Mouse (Mus musculus): ENCODE measurements around the gene Sec23ip. TPM values are rescaled to one million over a fixed set of nuclear protein-coding genes. Genes with fewer than 3 reads are reported as not detected.
A peak's percentile ranks its signal among the peaks of the same experiment; 100 is the strongest.

Sec23ip gene
- total and polyA plus RNA-seq, 2 experiments from 2014 or later, result 26.3 to 35.7 TPM

DNA sequence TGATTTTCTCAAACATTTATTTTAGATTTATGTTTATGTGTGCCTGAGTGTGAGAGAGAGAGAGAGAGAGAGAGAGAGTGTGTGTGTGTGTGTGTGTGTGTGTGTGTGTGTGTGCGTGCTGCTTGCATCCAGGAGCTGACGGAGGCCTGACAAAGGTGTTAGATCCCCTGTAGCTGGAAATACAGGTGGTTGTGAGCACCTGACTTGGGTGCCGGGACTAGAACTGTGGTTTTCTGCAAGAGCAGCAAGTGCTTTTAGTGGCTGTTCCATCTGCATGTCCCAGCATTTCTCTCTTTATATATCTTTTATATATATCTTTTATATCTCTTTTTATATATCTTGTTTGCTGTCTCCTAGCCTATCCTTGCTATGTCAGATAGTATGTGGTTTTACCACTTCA, 37.1 kb downstream of the Sec23ip start:
- 90% methylated on average over 3 of the region's 3 CpGs for WGBS
- no peak overlapping the region for H3K4me2 ChIP-seq (ENCODE audit: low read depth, low read length, poor library complexity, severe bottlenecking)
- ATAC-seq (ENCODE audit: low FRiP score) (no peak), DNase-seq (ENCODE audit: low spot score) (no peak)
- peaks cover 32% of the 10 kb centered on the region for H3K36me3 ChIP-seq (ENCODE audit: insufficient read depth, low read length)
- TF ChIP-seq CTCF (IDR thresholded peaks at IDR 0.05), result no peak
- H3K9me3 ChIP-seq (ENCODE audit: low read length), result no peaks in the 10 kb centered on the region
- no peak overlapping the region for H3K27ac ChIP-seq (ENCODE audit: low read depth, low read length)
- no peak overlapping the region for H3K9ac ChIP-seq (replicated peaks; ENCODE audit: low read length, poor library complexity, severe bottlenecking)
- H3K4me3 ChIP-seq (ENCODE audit: low read depth, low read length), result no peak overlapping the region
- H3K4me1 ChIP-seq (ENCODE audit: insufficient read depth, low read length), result no peaks in the 10 kb centered on the region
- H3K27me3 ChIP-seq (ENCODE audit: insufficient read depth, low read length), result no peaks in the 10 kb centered on the region

DNA sequence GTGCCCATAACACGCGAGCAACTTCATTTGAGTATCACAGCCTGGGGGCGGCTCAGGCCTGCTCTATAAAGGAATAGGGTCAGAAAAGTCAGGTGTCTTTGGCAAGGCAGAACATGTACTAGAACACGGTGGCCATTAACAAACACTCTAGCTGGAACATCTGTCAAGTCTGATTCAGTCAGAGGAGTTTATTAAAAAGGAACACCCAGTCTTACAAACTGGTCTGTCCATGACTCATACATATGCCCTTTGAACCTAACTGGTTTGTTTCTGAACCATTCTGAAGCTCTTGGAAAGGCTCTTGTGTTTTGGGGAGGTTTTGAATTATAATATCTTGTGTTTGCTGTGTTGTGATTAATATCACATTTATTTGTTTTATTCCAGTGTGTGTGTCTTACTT, 45.3 kb downstream of the Sec23ip start:
- H3K9me3 ChIP-seq (ENCODE audit: low read length), result no peaks in the 10 kb centered on the region
- WGBS, result 88% methylated on average over 4 of the region's 4 CpGs
- no peaks in the 10 kb centered on the region for H3K4me1 ChIP-seq (ENCODE audit: insufficient read depth, low read length)
- no peak overlapping the region for H3K9ac ChIP-seq (replicated peaks; ENCODE audit: low read length, poor library complexity, severe bottlenecking)
- no peak for DNase-seq (ENCODE audit: low spot score)
- H3K4me2 ChIP-seq (ENCODE audit: low read depth, low read length, poor library complexity, severe bottlenecking), result no peak overlapping the region
- no peak overlapping the region for H3K27ac ChIP-seq (ENCODE audit: low read depth, low read length)
- ATAC-seq (ENCODE audit: low FRiP score), result no peak
- no peak for TF ChIP-seq CTCF (IDR thresholded peaks at IDR 0.05)
- H3K4me3 ChIP-seq (ENCODE audit: low read depth, low read length), result no peak overlapping the region
- no peaks in the 10 kb centered on the region for H3K27me3 ChIP-seq (ENCODE audit: insufficient read depth, low read length)
- H3K36me3 ChIP-seq (ENCODE audit: insufficient read depth, low read length), result no peaks in the 10 kb centered on the region

DNA sequence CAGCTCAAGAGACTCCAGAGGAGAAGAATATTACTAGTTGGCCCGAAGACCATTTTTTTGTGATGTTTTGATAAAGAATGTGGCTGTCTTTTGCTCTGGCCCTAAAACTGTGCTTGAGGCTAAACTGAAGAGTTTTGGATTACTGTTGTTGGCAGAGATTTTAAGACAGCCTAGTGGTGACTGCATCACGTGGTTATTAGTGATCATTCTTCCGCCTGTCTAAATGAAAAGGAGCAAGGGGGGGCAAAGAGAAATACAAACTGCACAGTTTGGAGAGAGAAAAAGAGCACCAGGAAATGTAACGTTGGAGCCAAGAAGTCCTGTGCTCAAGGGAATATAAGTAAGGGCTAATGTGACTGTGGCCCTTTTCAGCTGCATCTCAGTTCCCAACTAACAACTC, 48.7 kb downstream of the Sec23ip start:
- no peak for TF ChIP-seq CTCF (IDR thresholded peaks at IDR 0.05)
- Histone ChIP-seq H3K4me1 (ENCODE audit: insufficient read depth, low read length) (no peaks in the 10 kb centered on the region), H3K9ac (replicated peaks; ENCODE audit: low read length, poor library complexity, severe bottlenecking) (no peak overlapping the region), H3K27ac (ENCODE audit: low read depth, low read length) (no peak overlapping the region), H3K27me3 (ENCODE audit: insufficient read depth, low read length) (no peaks in the 10 kb centered on the region), H3K9me3 (ENCODE audit: low read length) (no peaks in the 10 kb centered on the region), H3K4me2 (ENCODE audit: low read depth, low read length, poor library complexity, severe bottlenecking) (no peak overlapping the region), H3K36me3 (ENCODE audit: insufficient read depth, low read length) (no peaks in the 10 kb centered on the region), H3K4me3 (ENCODE audit: low read depth, low read length) (no peak overlapping the region)
- ATAC-seq (ENCODE audit: low FRiP score) (no peak), DNase-seq (ENCODE audit: low spot score) (no peak)
- WGBS, result 78% methylated on average over 4 of the region's 4 CpGs

DNA sequence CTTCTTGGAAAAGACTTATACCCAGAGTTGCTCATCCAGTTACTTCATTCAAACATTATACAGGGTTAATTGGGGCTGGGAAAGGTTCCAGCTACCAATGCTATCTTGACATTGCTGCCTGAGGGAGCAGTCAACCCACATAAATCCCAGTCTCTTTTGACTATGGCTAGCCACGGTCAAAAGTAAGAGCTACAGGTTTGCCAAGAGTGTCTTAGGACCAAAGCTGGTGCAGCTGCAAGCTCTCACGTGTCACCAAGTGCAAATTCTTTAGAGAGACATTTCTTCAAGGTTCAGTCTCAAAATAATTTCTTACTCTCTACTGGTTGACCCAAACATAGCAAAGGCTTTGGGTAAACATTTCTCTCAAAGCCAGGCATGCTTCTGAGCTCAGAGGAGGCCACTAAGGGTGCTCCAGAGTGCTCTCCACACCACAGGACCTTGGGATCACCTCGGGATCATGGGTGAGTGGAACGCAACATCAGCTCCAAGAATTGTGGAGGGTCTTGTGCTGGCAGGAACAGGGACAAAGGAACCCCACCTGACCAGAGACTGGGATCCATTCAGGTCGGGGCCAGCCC, 80.3 kb downstream of the Sec23ip start:
- 81% methylated on average over 5 of the region's 5 CpGs for WGBS
- no peaks in the 10 kb centered on the region for H3K36me3 ChIP-seq (ENCODE audit: insufficient read depth, low read length)
- no peak for TF ChIP-seq CTCF (IDR thresholded peaks at IDR 0.05)
- H3K9me3 ChIP-seq (ENCODE audit: low read length), result no peaks in the 10 kb centered on the region
- DNase-seq (ENCODE audit: low spot score) (no peak), ATAC-seq (ENCODE audit: low FRiP score) (no peak)
- H3K27ac ChIP-seq (ENCODE audit: low read depth, low read length), result no peak overlapping the region
- no peak overlapping the region for H3K4me3 ChIP-seq (ENCODE audit: low read depth, low read length)
- no peak overlapping the region for H3K4me2 ChIP-seq (ENCODE audit: low read depth, low read length, poor library complexity, severe bottlenecking)
- no peaks in the 10 kb centered on the region for H3K4me1 ChIP-seq (ENCODE audit: insufficient read depth, low read length)
- H3K27me3 ChIP-seq (ENCODE audit: insufficient read depth, low read length), result no peaks in the 10 kb centered on the region; the same call in 1 of the 2 replicates
- no peak overlapping the region for H3K9ac ChIP-seq (replicated peaks; ENCODE audit: low read length, poor library complexity, severe bottlenecking)

DNA sequence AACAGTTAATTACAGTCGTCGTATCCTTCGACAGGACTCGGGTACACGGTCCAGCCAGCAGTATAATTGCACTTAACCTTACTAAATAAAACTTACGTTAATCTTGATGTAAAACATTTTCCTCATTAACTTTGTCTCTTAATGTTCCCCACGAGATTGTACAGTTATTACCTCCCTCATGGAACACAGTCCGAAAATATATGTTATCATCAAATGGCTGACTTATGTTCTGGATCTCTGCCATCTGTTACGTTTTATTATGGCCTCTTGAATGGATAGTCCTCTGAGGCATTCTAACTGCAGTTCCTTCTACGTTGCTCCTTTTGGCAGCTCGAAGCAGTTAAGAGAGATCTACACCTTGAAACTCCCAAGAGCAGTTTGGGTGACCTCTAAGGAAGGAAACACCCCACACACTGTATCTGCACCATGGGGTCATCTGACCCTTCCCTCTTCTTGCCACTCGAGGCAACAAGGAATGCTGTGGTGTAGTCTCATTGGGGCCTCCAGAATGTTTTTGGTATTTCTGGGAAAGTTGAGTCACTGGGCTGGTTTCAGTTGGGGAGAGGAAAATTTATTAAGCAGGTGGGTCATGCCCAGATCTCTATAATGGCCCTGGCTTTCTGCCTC, 87.8 kb downstream of the Sec23ip start:
- no peak overlapping the region for H3K4me3 ChIP-seq (ENCODE audit: low read depth, low read length)
- no peak for ATAC-seq (ENCODE audit: low FRiP score)
- peaks cover 9% of the 10 kb centered on the region for H3K27me3 ChIP-seq (ENCODE audit: insufficient read depth, low read length)
- H3K9ac ChIP-seq (replicated peaks; ENCODE audit: low read length, poor library complexity, severe bottlenecking), result no peak overlapping the region
- no peaks in the 10 kb centered on the region for H3K4me1 ChIP-seq (ENCODE audit: insufficient read depth, low read length)
- WGBS, result 83% methylated on average over 12 of the region's 12 CpGs
- DNase-seq (ENCODE audit: low spot score), result no peak
- no peak overlapping the region for H3K4me2 ChIP-seq (ENCODE audit: low read depth, low read length, poor library complexity, severe bottlenecking)
- no peaks in the 10 kb centered on the region for H3K36me3 ChIP-seq (ENCODE audit: insufficient read depth, low read length)
- no peak for TF ChIP-seq CTCF (IDR thresholded peaks at IDR 0.05)
- H3K27ac ChIP-seq (ENCODE audit: low read depth, low read length), result no peak overlapping the region
- no peaks in the 10 kb centered on the region for H3K9me3 ChIP-seq (ENCODE audit: low read length)

DNA sequence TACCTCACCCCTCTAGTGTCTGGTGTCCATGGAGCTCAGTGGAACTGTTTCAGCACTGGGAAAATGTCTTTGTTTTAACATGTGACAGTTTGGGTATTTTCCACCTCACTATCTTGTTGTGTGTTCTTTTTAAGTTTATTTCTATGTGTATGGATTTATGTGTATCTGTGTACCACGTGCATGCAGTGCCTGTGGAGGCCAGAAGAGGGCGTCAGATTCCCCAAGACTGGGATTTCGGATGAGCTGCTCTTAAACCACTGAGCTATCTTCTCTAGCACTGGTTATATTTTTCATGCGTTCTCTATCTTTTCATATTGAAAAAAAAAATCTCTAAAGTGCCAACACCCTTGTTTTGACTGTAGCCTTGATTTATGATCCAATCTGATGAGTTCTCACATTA, 88.5 kb downstream of the Sec23ip start:
- no peaks in the 10 kb centered on the region for H3K4me1 ChIP-seq (ENCODE audit: insufficient read depth, low read length)
- no peak overlapping the region for H3K27ac ChIP-seq (ENCODE audit: low read depth, low read length)
- WGBS, result 86% methylated on average over 4 of the region's 4 CpGs
- H3K36me3 ChIP-seq (ENCODE audit: insufficient read depth, low read length), result no peaks in the 10 kb centered on the region
- peaks cover 9% of the 10 kb centered on the region for H3K27me3 ChIP-seq (ENCODE audit: insufficient read depth, low read length)
- peak; percentile 48 for TF ChIP-seq CTCF (IDR thresholded peaks at IDR 0.05)
- DNase-seq (ENCODE audit: low spot score) (no peak), ATAC-seq (ENCODE audit: low FRiP score) (no peak)
- no peak overlapping the region for H3K4me3 ChIP-seq (ENCODE audit: low read depth, low read length)
- no peak overlapping the region for H3K9ac ChIP-seq (replicated peaks; ENCODE audit: low read length, poor library complexity, severe bottlenecking)
- H3K4me2 ChIP-seq (ENCODE audit: low read depth, low read length, poor library complexity, severe bottlenecking), result no peak overlapping the region
- no peaks in the 10 kb centered on the region for H3K9me3 ChIP-seq (ENCODE audit: low read length)

Small RNAs within 50 kb of the gene (microRNA-seq; reads per million reads assigned to microRNA genes)
- not detected for gene Gm25778 (ENCODE audit: borderline number of aligned reads)

Other genes starting within 250 kb of the Sec23ip start
- 4.2 and 4.9 TPM in 2 replicates for gene Bag3, start 221.3 kb upstream of the Sec23ip start, total RNA-seq (2014; rRNA removed)
- 3.7 and 4.0 TPM in 2 replicates for gene Bag3, start 221.3 kb upstream of the Sec23ip start, polyA plus RNA-seq (2015; fragmentation: Nextera tagmentation; extraction: Ambion mirVana)
- gene Inpp5f, start 133.6 kb upstream of the Sec23ip start, total RNA-seq (2014; rRNA removed), result 424 and 472 TPM in 2 replicates
- gene Inpp5f, start 133.6 kb upstream of the Sec23ip start, polyA plus RNA-seq (2015; fragmentation: Nextera tagmentation; extraction: Ambion mirVana), result 473 and 503 TPM in 2 replicates
- 37.1 and 39.0 TPM in 2 replicates for gene Mcmbp, start 4.4 kb upstream of the Sec23ip start, total RNA-seq (2014; rRNA removed)
- gene Mcmbp, start 4.4 kb upstream of the Sec23ip start, polyA plus RNA-seq (2015; fragmentation: Nextera tagmentation; extraction: Ambion mirVana), result 34.8 and 42.7 TPM in 2 replicates

Data from midbrain, postnatal 0 days (tissue).